Mouse (Mus musculus): ENCODE results near the gene Plxnb2.

Gene Plxnb2

GRCm38 (mm10) chr15:89148496-89149270 is 31.9 kb downstream of the Plxnb2 start:
- in situ Hi-C loops (cut with MboI): no loop called here

- in situ Hi-C loops (cut with MboI): no loop called here
Observed at GRCm38 (mm10) chr15:89147895-89148294, 32.7 kb downstream of the Plxnb2 start.

GRCm38 (mm10) chr15:89147456-89147855 is 33.1 kb downstream of the Plxnb2 start:
- in situ Hi-C loops (cut with MboI): no loop called here

- in situ Hi-C loops (cut with MboI): no loop called here
Observed at GRCm38 (mm10) chr15:89147024-89147423, 33.6 kb downstream of the Plxnb2 start.

DNA sequence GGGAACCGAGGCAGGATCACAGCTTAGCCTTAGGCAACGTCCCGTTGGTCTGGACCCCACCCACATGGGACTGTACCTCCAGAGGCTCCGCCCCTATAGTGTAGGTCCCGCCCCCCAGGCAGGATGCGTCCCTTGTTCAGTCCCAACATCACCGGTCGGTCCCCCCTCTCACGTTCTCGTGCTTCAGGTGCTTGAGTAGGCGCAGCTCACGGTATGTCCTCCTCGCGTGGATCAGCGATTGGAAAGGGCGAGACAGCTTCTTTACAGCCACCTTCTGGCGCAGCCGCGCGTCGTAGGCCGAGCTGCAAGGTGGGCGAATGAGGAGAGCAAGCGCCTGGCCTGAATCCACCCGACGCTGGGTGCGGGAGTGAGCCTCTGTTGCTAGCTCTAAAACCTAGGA is 34.1 kb downstream of the Plxnb2 start:
- in situ Hi-C loops (cut with MboI): no loop called here

DNA sequence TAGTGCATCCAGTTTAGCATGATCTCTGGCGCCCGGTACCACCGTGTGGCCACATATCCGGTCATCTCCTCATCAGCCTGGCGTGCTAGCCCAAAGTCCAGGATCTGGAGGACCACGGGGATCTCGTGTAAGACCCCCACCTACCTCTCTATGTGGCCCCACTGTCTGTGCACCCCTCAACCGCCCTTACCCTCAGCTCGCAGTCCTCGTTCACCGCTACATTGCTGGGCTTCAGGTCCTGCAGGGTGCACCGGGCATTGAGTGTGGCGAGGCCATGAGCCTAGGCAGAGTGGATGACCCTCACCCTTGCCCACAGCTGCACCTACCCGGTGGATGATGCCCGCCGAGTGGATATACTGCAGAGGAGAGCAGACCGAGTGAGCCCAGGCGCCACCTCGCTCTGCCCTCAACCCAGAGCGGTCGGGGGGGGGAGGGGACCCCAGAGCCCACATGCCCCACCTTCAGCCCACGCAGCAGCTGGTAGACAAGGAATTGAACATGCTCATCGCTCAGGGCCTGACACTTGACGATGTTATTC is 34.7 kb downstream of the Plxnb2 start:
- in situ Hi-C loops (cut with MboI): no loop called here

GRCm38 (mm10) chr15:89144965-89145364 is 35.6 kb downstream of the Plxnb2 start:
- in situ Hi-C loops (cut with MboI): no loop called here

- in situ Hi-C loops (cut with MboI): no loop called here
Observed at GRCm38 (mm10) chr15:89143134-89143533, 37.5 kb downstream of the Plxnb2 start.

DNA sequence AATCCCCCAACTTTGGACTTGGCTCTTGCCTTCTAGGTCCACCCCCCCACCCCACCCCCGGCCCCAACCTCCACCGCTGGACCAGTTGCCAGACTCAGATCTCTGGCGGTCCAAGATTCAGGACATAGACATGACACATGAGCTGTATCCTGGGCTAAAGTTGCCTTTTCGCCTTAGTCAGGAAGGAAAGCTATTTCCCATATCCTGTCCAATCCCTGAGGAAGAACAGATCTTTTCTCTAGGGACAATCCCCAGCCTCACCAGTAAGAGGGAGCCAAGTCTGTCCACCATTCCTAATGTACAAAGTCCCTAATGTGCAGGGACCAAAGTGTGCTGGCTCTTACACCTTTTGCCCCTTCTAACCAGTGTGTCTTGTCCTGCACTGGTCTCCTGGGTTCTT is 38.7 kb downstream of the Plxnb2 start:
- in situ Hi-C loops (cut with MboI): no loop called here

DNA sequence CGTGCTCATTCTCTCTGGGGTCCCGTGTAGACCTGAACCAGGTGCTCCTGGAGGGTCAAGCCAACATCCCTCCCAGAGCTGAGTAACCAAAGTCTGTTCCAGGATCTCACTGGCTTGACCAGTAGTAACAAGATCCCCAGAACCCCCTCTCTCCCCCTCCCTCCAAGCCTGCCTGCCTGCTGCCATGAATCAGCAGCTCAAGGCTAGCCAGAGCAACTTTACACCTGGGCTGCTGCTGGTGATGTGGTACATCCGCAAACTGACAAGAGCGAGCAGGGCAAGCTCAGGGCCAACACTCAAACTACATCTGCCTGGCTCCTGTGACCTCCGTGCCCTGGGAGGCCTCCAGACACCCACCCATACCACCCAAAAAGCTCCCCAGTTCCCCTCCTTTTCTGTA is 39.1 kb downstream of the Plxnb2 start:
- in situ Hi-C loops (cut with MboI): no loop called here

DNA sequence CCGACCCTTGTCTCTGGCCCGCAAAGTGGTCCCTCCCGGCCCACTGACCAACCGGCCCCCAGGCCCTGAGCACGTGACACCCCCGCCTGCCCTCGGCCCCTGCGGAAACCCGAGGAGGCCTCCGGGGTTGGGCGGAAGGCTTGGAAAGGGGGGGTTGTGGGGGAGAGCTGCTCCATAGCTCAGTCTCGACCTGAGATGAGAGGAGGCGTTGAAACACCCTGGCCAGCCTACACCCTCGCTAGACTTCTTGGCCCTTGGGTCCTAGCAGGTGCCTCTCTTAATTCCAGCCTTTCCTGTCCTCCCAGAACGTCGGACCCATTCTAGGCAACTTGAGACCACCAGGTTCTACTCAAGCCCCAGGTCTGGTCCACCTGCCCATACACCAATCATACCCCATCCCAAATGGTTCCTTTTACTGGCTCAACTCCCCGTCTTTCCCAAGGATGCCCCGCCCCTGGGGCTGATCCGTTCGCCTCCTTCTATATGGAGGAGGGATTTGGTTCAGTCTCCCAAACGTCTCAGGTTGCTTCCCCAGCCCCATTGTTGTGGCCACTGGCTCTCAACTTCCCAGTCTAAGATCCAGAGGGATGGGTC is 39.8 kb downstream of the Plxnb2 start, which contains the start of gene Mapk12:
Gene Mapk12 (minus strand): TSS at position 45 of the 594 bp plus-strand sequence.
- in situ Hi-C loops (cut with MboI): no loop called here

DNA sequence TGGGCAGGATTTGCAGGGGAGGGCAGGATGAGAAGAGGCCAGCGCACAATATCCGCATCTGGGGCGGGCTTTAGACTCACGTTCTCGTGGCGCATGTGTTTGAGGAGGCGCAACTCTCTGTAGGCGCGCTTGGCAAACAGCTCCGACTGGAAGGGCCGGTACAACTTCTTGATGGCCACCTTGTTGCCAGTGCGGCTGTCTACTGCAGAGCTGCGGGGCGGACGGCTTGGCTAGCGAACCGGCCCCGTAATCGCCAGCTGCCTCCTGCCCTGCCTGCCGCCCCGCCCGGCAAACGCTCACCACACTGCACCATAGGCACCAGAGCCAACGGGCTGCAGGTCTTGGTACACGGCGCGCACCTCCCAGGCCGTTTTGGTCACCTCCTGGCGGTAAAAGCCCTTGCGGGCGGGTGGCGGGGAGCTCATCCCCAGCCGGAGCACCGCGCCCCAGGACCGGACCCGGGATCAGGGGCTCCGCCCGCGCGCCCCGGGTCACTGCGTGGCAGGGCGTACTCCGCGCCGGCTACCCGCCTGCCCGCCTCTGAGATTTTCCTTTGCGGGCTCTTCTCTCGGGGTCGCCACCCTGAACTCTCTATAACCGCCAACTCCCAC is 40.4 kb downstream of the Plxnb2 start:
- in situ Hi-C loops (cut with MboI): no loop called here

DNA sequence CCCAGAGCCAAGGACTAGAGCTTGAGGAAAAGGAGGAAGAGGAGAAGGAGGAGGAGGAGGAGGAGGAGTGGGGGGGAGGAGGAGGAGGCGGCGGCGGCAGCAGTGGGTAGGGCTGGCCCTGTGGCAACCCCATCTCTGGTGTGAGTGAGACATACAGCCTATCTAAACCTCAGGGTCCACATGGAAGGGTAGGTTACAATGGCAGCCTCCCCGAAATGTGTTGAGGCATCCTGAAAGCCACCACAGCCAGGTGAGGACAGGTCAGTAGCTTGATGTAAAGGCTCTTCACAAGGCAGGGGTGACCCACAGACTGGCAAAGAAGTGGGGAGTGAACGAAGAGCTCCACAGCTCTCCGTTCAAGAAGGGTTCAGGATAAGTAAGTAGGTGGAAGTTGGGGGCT is 42.1 kb downstream of the Plxnb2 start:
- in situ Hi-C loops (cut with MboI): no loop called here

- in situ Hi-C loops (cut with MboI): no loop called here
Observed at GRCm38 (mm10) chr15:89138046-89138405, 42.6 kb downstream of the Plxnb2 start.

DNA sequence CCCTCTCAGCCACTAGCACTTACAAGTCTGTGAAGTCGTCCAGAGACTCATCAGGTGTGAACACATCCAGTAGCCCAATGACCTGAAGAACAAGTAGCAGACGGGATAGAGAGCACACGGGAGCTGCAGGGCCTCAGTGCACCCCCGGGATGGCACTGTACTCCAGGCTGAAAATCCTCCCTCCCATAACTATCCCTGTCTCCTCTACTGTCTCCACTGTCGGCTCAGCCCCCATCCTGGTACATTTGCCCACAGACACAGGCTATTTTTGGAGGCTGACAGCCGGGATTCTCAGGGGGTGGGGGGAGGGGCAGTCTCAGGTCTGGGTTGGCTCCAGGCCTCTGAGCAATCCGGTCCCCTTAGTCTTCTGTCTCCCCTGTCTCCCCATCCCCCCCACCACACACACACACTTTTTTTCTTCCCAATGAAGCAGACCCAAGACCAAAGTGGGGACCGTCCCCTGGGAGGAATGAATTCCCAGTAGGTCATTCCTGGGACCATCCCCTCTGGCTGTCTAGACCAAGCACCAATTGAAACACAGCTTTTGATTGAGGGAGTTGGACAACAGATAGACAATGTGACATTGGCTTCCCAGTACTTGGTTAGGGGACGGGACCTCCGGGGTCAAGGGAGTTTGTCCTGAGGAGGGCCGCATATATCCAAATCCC is 43.1 kb downstream of the Plxnb2 start:
- in situ Hi-C loops (cut with MboI): no loop called here

GRCm38 (mm10) chr15:89136461-89137155 is 44.0 kb downstream of the Plxnb2 start:
- in situ Hi-C loops (cut with MboI): no loop called here

- in situ Hi-C loops (cut with MboI): no loop called here
Observed at GRCm38 (mm10) chr15:89131316-89131715, 49.3 kb downstream of the Plxnb2 start.

DNA sequence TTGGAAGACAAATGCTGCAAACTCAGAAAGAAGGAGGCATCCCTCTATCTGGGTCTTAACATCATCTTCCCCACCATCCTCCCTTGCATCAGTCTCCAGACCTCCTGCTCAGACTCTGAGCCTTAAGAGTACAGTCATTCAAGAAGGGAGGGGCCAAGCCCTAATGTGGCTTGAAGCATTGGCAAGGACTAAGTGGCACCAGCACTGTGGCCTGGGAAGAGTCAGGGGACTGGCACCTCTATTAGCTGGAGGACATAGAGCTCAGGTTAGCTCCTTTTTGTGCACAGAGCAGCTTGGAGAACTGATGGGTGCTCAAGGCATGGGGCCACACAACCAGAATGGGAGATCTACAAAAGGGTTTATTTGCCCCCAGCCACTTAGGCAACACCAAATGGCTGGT is 50.3 kb downstream of the Plxnb2 start:
- in situ Hi-C loops (cut with MboI): no loop called here

DNA sequence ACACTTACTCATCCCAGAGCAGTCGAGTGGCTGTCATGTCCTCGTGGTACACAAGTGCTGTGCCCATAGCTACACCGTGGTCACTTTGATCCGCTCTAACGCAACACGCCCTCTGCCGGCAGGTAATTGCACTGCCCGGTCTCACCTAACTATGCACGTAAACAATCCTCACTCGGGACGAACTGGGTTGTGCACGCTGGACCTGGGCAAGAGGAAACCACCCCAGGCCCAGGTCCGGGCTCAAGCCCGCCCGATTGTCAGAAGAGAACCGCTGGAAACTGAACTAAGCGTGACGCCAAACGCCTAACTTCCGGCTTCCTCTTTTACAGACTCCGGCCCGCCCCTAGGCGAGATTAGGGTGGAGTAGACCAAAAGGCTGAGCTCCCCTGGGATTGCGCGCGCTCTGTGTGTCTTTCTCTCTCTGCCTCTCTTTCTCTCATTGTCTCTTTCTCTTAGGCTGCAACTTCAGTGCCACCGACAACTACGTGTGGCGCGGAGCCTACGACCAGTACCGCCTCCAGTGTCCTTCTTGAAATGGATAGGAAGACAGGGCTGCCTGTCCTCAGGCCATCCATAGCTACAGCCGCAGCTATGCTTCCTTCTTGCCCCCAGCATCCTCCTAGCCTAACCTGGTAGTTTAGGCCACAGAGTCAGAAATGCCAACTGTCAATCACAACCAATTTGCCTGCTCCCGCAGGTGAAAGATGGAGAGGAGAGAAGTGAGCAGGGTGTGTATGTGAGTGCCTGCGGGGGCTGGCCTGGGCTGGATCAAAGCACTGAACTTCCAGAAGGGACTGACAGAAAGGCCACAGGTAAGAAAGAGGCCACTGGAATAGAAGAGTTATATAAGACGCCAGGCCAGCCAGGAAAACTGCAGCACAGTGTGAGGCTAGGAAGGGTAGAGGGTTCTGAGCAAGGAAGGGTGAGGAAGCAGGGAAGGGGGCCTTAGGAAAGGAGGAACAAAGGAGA is 51.9 kb downstream of the Plxnb2 start, which contains the start of gene Hdac10:
Gene Hdac10 (minus strand): TSS at position 319 of the 969 bp plus-strand sequence.
- in situ Hi-C loops (cut with MboI): no loop called here

DNA sequence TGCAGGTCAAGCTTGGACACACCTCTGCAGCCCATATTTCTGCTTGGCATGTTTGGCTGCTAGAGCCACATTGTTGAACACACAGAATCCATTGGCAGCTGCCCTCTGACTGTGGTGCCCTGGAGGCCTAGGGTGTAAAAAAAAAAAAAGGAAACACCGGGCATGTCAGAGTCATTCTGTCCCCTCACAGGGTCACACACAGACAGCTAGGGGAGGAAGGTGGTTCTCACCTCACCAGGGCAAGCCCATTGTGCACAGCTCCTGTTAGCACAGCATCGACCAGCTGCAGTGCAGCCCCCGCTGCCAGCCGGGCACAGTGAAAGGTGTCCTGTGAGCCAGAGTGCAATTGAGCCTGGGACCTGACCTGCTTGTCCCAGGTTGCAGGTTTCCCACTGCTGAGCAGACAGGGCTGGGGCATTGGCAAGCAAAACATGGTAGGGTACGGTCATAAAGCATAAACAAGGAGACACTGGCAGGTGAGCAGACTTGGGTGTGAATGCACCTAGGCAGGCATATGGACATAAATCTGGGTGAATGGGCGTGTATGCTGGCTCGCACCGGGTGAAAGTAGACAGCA is 53.1 kb downstream of the Plxnb2 start:
- in situ Hi-C loops (cut with MboI): no loop called here
